Mouse (Mus musculus): ENCODE results near the gene Stbd1. TPM values are rescaled to one million over a fixed set of nuclear protein-coding genes. Genes with fewer than 3 reads are reported as not detected.

The Stbd1 gene
- polyA plus RNA-seq, 1 experiment, result not detected

DNA sequence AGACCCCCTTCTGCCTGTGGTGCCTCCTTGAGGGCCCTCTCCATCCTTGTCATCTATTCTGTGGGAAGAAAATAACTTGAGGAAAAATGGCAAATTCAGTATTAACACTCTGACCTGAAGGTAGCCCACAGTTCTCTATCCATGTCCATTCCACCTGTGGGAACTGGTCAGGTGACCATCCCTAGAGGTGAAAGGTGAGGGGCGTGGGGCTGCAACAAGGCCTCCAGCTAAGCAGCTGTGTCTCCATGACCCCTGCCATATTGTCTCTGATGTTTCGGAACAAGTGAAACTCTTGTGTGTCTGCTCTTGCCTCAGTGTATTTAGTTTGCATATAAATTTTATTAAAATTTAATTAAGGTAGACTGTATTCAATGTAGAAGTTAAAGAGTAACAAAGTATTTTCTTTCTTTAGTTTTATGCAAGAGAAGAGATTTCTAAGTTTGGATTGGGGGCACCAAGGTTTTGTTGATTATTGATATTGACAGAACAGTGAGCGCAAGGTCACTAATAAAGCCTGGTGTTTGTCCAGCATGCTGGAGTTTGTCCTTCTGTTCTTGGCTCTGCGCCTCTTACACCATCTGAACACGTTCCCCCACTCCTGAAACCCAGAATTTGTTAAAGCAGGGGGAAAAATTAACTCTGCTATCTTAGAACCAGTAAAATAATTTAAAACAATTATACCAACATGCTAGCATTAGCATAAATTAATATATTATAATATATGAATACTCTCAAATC, 4.8 kb downstream of the Stbd1 start:
- no peak for TF ChIP-seq GATA1 (IDR thresholded peaks at IDR 0.05; ENCODE audit: low read length)

GRCm38 (mm10) chr5:92612756-92613155, 9.9 kb downstream of the Stbd1 start:
- no peak for TF ChIP-seq GATA1 (IDR thresholded peaks at IDR 0.05; ENCODE audit: low read length)

GRCm38 (mm10) chr5:92621883-92622282, 19.0 kb downstream of the Stbd1 start:
- no peak for TF ChIP-seq GATA1 (IDR thresholded peaks at IDR 0.05; ENCODE audit: low read length)

DNA sequence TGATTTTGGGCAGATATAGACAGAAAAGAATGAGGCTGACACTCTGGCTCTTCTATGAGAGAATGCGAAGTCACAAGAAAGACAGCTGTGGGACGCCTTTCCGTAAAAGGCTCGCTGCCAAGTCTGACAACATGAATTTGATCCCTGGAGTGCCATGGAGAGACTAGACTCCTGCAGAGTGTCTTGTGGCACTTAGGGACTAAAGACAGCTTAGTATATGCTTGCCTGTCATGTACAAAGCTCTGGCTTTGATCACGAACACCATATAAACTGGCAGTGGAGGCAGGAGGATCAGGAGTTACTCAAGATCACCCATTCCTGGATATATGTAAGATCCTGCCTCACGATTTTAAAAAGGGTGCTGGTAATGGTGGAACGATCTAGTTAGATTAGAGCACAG, 25.1 kb downstream of the Stbd1 start:
- no peak for TF ChIP-seq GATA1 (IDR thresholded peaks at IDR 0.05; ENCODE audit: low read length)

- TF ChIP-seq GATA1 (IDR thresholded peaks at IDR 0.05; ENCODE audit: low read length), result no peak
Observed at GRCm38 (mm10) chr5:92633526-92633925, 30.7 kb downstream of the Stbd1 start.

- no peak for TF ChIP-seq GATA1 (IDR thresholded peaks at IDR 0.05; ENCODE audit: low read length)
Observed at GRCm38 (mm10) chr5:92634916-92635315, 32.1 kb downstream of the Stbd1 start.

DNA sequence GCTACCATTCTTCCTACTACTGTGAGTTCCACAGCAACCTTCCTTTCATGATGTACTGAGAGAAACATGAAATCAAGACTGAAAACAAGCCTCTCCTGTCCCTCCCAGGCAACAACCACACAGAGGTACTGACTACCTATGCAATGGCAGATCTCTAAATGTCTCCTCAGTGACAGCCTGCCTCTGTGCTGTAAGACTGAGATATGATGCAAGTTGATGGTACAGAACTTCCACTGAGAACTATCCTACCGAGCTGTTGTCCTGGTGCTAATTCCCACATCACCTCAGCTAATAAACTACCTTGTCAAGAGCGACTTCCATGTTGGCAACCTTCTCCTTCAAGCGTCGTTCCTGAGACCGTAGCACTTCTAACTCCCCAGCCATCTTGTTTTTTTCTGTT, 33.0 kb downstream of the Stbd1 start:
- no peak for TF ChIP-seq GATA1 (IDR thresholded peaks at IDR 0.05; ENCODE audit: low read length)

DNA sequence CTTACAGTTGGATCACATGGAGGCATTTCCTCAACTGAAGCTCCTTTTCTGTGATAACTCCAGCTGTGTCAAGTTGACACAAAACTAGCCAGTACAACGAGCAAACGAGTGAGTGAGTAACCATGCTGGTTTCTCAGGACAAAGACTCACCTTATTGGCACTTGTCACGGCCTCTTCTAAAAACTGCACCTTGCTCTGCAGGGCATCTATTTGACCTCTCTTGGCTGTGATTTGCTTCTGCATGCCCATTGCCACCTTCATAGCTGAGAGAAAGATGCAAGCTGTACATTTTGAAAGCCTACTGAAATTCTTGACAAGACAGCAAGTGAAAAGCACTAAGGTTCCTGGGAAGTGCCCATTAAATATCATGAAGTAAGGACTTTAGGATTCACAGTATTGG, 38.0 kb downstream of the Stbd1 start:
- TF ChIP-seq GATA1 (IDR thresholded peaks at IDR 0.05; ENCODE audit: low read length), result no peak

Other genes starting within 250 kb of the Stbd1 start
- gene Nup54, start 167.8 kb upstream of the Stbd1 start, polyA plus RNA-seq (2012), result 20.2 and 39.4 TPM in 2 replicates
- gene Scarb2, start 96.2 kb upstream of the Stbd1 start, polyA plus RNA-seq (2012), result 9.4 and 11.2 TPM in 2 replicates
- not detected in 2 replicates for gene Fam47e, start 48.0 kb upstream of the Stbd1 start, polyA plus RNA-seq (2012)
- gene Ccdc158, start 72.2 kb downstream of the Stbd1 start, polyA plus RNA-seq (2012), result not detected in 2 replicates
- gene Shroom3, start 80.4 kb downstream of the Stbd1 start, polyA plus RNA-seq (2012), result not detected in 2 replicates

Measured in G1E-ER4 (cell line).